Mouse (Mus musculus) E14TG2a.4 (cell line): ENCODE data around the gene Pnma1.

Experiments
- CTCF ChIP-seq: conservative IDR thresholded peaks from 2 replicates; pipeline ENCODE4 v1.5.1; 2014; ENCODE audit warnings: low read length
- NANOG ChIP-seq: IDR thresholded peaks from 2 replicates; pipeline ENCODE4 v1.6.1; 2014; ENCODE audit warnings: borderline replicate concordance, low read length, mixed read lengths

DNA sequence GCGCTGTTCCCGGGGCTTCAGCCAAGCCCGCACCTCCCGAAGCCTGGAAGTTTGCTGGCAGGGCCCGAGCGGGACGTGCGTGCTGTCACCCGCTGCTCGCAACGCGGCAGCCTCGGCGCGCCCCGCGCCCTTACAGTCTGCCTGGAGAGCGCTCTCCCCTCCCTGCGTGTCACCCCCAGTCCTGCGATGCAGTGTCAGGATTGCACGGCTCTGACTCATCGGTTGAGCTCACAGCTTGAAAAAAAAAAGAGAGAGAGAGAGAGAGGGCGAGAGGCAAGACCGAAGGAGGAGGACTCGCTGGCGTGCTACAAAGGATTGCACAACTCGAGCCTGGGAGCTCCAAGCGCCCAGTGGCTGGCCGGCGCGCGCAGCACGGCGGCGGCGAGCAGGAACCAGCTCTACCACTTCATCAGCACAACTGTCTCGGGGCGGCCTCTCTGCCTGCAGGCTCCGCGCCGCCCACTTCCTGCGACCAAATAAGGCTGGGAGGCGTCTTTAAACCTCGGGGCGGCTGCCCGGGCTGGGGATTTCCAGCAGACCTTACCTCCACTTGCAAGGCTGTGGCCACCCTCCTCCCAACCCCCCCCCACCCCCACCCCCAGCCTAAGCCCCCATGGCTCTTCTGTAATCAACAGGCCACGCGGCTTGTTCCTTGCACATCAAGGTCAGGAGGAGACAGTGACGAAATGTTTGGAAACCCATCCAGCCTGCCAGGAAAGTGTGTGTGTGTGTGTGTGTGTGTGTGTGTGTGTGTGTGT, 45.5 kb upstream of the Pnma1 start:
- no peak for TF ChIP-seq CTCF
- no peak for TF ChIP-seq NANOG
